Mouse (Mus musculus): ENCODE results near the gene Enpep. TPM values are rescaled to one million over a fixed set of nuclear protein-coding genes. Genes with fewer than 3 reads are reported as not detected.

Gene Enpep
- 0.65 and 0.99 TPM in 2 replicates for polyA plus RNA-seq (2021; fragmentation: Nextera tagmentation)
- long read RNA-seq, experiment 1, full-length matches to known transcripts: 5 of 5 reads
- long read RNA-seq, experiment 1, partial matches to known transcripts: 0 of 5 reads
- long read RNA-seq, experiment 1, other reads (novel, unspliced or antisense): 0 of 5 reads
- long read RNA-seq, experiment 2, full-length matches to known transcripts: 3 of 3 reads
- long read RNA-seq, experiment 2, partial matches to known transcripts: 0 of 3 reads
- long read RNA-seq, experiment 2, other reads (novel, unspliced or antisense): 0 of 3 reads

DNA sequence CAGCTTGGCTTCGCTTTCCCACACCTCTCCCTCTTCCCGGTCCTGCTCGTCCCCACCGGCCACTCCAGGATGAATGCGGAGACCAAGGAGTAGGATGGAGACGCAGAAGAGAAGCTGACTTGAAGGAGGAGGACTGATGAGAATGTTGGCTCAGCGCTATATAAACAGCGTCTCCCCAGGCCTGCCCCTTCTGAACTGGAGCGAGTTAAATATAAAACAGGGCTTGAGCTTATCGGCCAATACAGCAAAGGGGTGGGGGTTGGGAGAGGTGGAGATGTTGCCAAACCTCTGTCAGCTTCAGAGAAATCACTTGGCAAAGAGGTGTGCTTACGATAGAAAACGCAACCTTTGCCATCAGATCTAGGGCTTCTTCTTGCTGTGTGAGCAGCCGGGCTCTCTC, at the start of gene Enpep:
Gene Enpep (minus strand): TSS at position 135 of the 400 bp plus-strand sequence.

Other genes with a start within 250 kb of the Enpep start
- gene Pitx2, start 132.8 kb downstream of the Enpep start, polyA plus RNA-seq (2021; fragmentation: Nextera tagmentation): not detected in 2 replicates
- 8.5 and 8.9 TPM in 2 replicates for gene Elovl6, start 199.6 kb upstream of the Enpep start, polyA plus RNA-seq (2021; fragmentation: Nextera tagmentation)